Mouse (Mus musculus) thymus, adult 2 months (tissue): ENCODE data around the gene Il1rapl1.

Experiments
- CTCF ChIP-seq: fragments of 200-500 bp; IDR thresholded peaks from 2 replicates; pipeline ENCODE4 v1.5.1; 2012; ENCODE audit warnings: mild to moderate bottlenecking, control low read depth, low read length, moderate library complexity, borderline replicate concordance; ENCODE audit not compliant: control insufficient read depth, poor library complexity, insufficient read depth; ENCODE audit errors: extremely low read depth
- POLR2A ChIP-seq: fragments of 200-500 bp; IDR thresholded peaks from 2 replicates; pipeline ENCODE4 v1.6.1; 2012; ENCODE audit warnings: mild to moderate bottlenecking, low read length, control low read depth, moderate library complexity; ENCODE audit not compliant: control insufficient read depth, poor library complexity, insufficient read depth; ENCODE audit errors: extremely low read depth

DNA sequence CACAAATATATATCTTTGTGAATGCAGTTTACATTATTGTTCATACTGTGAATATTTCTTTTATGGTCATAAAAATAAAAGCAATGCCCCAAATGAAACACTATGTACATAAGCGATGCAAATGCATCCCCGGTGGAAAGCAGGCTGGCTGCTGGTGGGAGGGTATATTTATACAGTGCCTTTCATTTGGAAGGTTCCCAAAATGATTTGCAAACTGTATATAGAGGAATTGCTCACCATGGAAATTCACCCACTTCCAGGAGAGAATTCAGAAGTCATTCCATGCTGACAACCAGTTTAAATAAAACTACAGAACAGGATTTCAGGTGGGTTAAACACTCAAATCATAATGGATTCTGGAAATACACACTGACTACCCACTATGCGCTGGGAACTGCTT, 4.6 kb upstream of the Il1rapl1 start:
- no peak for TF ChIP-seq CTCF
- no peak for TF ChIP-seq POLR2A
